Mouse (Mus musculus) CD4-positive, CD25-positive, alpha-beta regulatory T cell, adult 4 months (primary cell): ENCODE results near the gene Pheta2. TPM values are rescaled to one million over a fixed set of nuclear protein-coding genes. Genes with fewer than 3 reads are reported as not detected.

ENCODE experiments used
- ATAC-seq: one replicate; pipeline ENCODE4 v1.8.0; 2017
- polyA plus RNA-seq, 2 experiments: library from polyadenylated mRNA; unstranded; fragments of 100-300 nt; shearing (Covaris generic); gene quantifications; one replicate each; pipeline ENCODE4 v1.2.1; 2017

Pheta2 gene
- polyA plus RNA-seq = 1 to 10 TPM; 3.4 to 5.0 TPM

- peak; percentile 97 for ATAC-seq
These were observed at the start of gene Pheta2, which contains the start of the genes Naga and Smdt1 for GRCm38 (mm10) chr15:82338593-82339112. TSS of gene Pheta2 (plus strand) at chr15:82338942. TSS of gene Naga (minus strand) at chr15:82338925. TSS of gene Smdt1 (plus strand) at chr15:82338959.

GRCm38 (mm10) chr15:82290252-82290651 is 48.5 kb upstream of the Pheta2 start:
- peak; percentile 91 for ATAC-seq

- no peak for ATAC-seq
These were observed 45.9 kb upstream of the Pheta2 start for GRCm38 (mm10) chr15:82292851-82293250.

GRCm38 (mm10) chr15:82293271-82293711 is 45.5 kb upstream of the Pheta2 start:
- ATAC-seq = no peak

- ATAC-seq = no peak
These were observed 44.7 kb upstream of the Pheta2 start for GRCm38 (mm10) chr15:82294059-82294458.

- no peak for ATAC-seq
These were observed 39.8 kb upstream of the Pheta2 start, which contains the start of gene Wbp2nl for GRCm38 (mm10) chr15:82298764-82299561. TSS of gene Wbp2nl (plus strand) at chr15:82298954.

- no peak for ATAC-seq
These were observed 31.6 kb upstream of the Pheta2 start for GRCm38 (mm10) chr15:82307107-82307506.

GRCm38 (mm10) chr15:82308416-82308815 is 30.3 kb upstream of the Pheta2 start:
- no peak for ATAC-seq

GRCm38 (mm10) chr15:82317839-82318238 is 20.9 kb upstream of the Pheta2 start:
- no peak for ATAC-seq

- no peak for ATAC-seq
These were observed 19.1 kb upstream of the Pheta2 start for GRCm38 (mm10) chr15:82319613-82320012.

GRCm38 (mm10) chr15:82322195-82322594 is 16.5 kb upstream of the Pheta2 start:
- ATAC-seq = no peak

GRCm38 (mm10) chr15:82325382-82325781 is 13.4 kb upstream of the Pheta2 start:
- ATAC-seq = no peak

- ATAC-seq = no peak
These were observed 3.5 kb upstream of the Pheta2 start for GRCm38 (mm10) chr15:82335194-82335593.

- no peak for ATAC-seq
These were observed 2.1 kb upstream of the Pheta2 start for GRCm38 (mm10) chr15:82336629-82337028.

- no peak for ATAC-seq
These were observed 867 bp upstream of the Pheta2 start for GRCm38 (mm10) chr15:82337875-82338274.

GRCm38 (mm10) chr15:82339150-82339549 is 408 bp downstream of the Pheta2 start:
- ATAC-seq = no peak

- no peak for ATAC-seq
These were observed 1.0 kb downstream of the Pheta2 start for GRCm38 (mm10) chr15:82339634-82340254.

- ATAC-seq = no peak
These were observed 1.8 kb downstream of the Pheta2 start for GRCm38 (mm10) chr15:82340414-82341035.

- no peak for ATAC-seq
These were observed 2.3 kb downstream of the Pheta2 start for GRCm38 (mm10) chr15:82341036-82341501.

- ATAC-seq = no peak
These were observed 3.2 kb downstream of the Pheta2 start for GRCm38 (mm10) chr15:82341675-82342542.

GRCm38 (mm10) chr15:82342543-82342935 is 3.8 kb downstream of the Pheta2 start:
- ATAC-seq = no peak
